Mouse (Mus musculus): ENCODE measurements around the gene Csrp3. TPM values are rescaled to one million over a fixed set of nuclear protein-coding genes. Genes with fewer than 3 reads are reported as not detected.

Gene Csrp3
- polyA plus RNA-seq, 1 experiment from 2014 or later, result not detected

- no peak for TF ChIP-seq CTCF (IDR thresholded peaks at IDR 0.05; ENCODE audit: low read depth)
- Histone ChIP-seq H3K27ac (no peak overlapping the region), H3K9ac (ENCODE audit: low read depth, low read length) (no peak overlapping the region), H3K4me1 (replicated peaks; ENCODE audit: insufficient read depth, low read length) (no peaks in the 10 kb centered on the region), H3K4me2 (ENCODE audit: low read length) (no peak overlapping the region), H3K4me3 (replicated peaks; ENCODE audit: low read depth, low read length) (no peak overlapping the region), H3K27me3 (ENCODE audit: insufficient read depth, low read length) (no peaks in the 10 kb centered on the region), H3K9me3 (replicated peaks; ENCODE audit: low read length) (no peaks in the 10 kb centered on the region), H3K36me3 (ENCODE audit: insufficient read depth, low read length) (peaks cover 54% of the 10 kb centered on the region)
- DNase-seq (ENCODE audit: low spot score) (no peak), ATAC-seq (replicated peaks; ENCODE audit: low FRiP score, low read depth) (no peak)
- WGBS, result 93% methylated on average over 11 of the region's 11 CpGs
Measured at GRCm38 (mm10) chr7:48871292-48871691, 23.5 kb upstream of the Csrp3 start.

- H3K9ac ChIP-seq (ENCODE audit: low read depth, low read length), result no peak overlapping the region
- H3K36me3 ChIP-seq (ENCODE audit: insufficient read depth, low read length), result peaks cover 54% of the 10 kb centered on the region
- no peaks in the 10 kb centered on the region for H3K4me1 ChIP-seq (replicated peaks; ENCODE audit: insufficient read depth, low read length)
- TF ChIP-seq CTCF (IDR thresholded peaks at IDR 0.05; ENCODE audit: low read depth), result no peak
- H3K9me3 ChIP-seq (replicated peaks; ENCODE audit: low read length), result no peaks in the 10 kb centered on the region
- no peak for ATAC-seq (replicated peaks; ENCODE audit: low FRiP score, low read depth)
- H3K27ac ChIP-seq, result no peak overlapping the region
- H3K27me3 ChIP-seq (ENCODE audit: insufficient read depth, low read length), result no peaks in the 10 kb centered on the region
- H3K4me2 ChIP-seq (ENCODE audit: low read length), result no peak overlapping the region
- 90% methylated on average over 21 of the region's 21 CpGs for WGBS
- H3K4me3 ChIP-seq (replicated peaks; ENCODE audit: low read depth, low read length), result no peak overlapping the region
- DNase-seq (ENCODE audit: low spot score), result no peak
Measured at GRCm38 (mm10) chr7:48870579-48871180, 22.8 kb upstream of the Csrp3 start.

GRCm38 (mm10) chr7:48870144-48870543, 22.3 kb upstream of the Csrp3 start:
- WGBS, result 58% methylated on average over 6 of the region's 6 CpGs
- Histone ChIP-seq H3K4me1 (replicated peaks; ENCODE audit: insufficient read depth, low read length) (no peaks in the 10 kb centered on the region), H3K4me3 (replicated peaks; ENCODE audit: low read depth, low read length) (no peak overlapping the region), H3K9ac (ENCODE audit: low read depth, low read length) (no peak overlapping the region), H3K27ac (no peak overlapping the region), H3K36me3 (ENCODE audit: insufficient read depth, low read length) (peaks cover 51% of the 10 kb centered on the region), H3K27me3 (ENCODE audit: insufficient read depth, low read length) (no peaks in the 10 kb centered on the region), H3K9me3 (replicated peaks; ENCODE audit: low read length) (no peaks in the 10 kb centered on the region), H3K4me2 (ENCODE audit: low read length) (no peak overlapping the region)
- ATAC-seq (replicated peaks; ENCODE audit: low FRiP score, low read depth) (no peak), DNase-seq (ENCODE audit: low spot score) (no peak)
- no peak for TF ChIP-seq CTCF (IDR thresholded peaks at IDR 0.05; ENCODE audit: low read depth)

GRCm38 (mm10) chr7:48867576-48867975, 19.7 kb upstream of the Csrp3 start:
- no peak overlapping the region for H3K4me2 ChIP-seq (ENCODE audit: low read length)
- 86% methylated on average over 18 of the region's 18 CpGs for WGBS
- no peak for ATAC-seq (replicated peaks; ENCODE audit: low FRiP score, low read depth)
- H3K4me3 ChIP-seq (replicated peaks; ENCODE audit: low read depth, low read length), result no peak overlapping the region
- H3K27me3 ChIP-seq (ENCODE audit: insufficient read depth, low read length), result no peaks in the 10 kb centered on the region
- H3K4me1 ChIP-seq (replicated peaks; ENCODE audit: insufficient read depth, low read length), result no peaks in the 10 kb centered on the region
- no peak overlapping the region for H3K27ac ChIP-seq
- no peaks in the 10 kb centered on the region for H3K9me3 ChIP-seq (replicated peaks; ENCODE audit: low read length)
- no peak for DNase-seq (ENCODE audit: low spot score)
- peaks cover 32% of the 10 kb centered on the region for H3K36me3 ChIP-seq (ENCODE audit: insufficient read depth, low read length)
- no peak for TF ChIP-seq CTCF (IDR thresholded peaks at IDR 0.05; ENCODE audit: low read depth)
- no peak overlapping the region for H3K9ac ChIP-seq (ENCODE audit: low read depth, low read length)

- TF ChIP-seq CTCF (IDR thresholded peaks at IDR 0.05; ENCODE audit: low read depth), result no peak
- DNase-seq (ENCODE audit: low spot score), result no peak
- Histone ChIP-seq H3K4me3 (replicated peaks; ENCODE audit: low read depth, low read length) (no peak overlapping the region), H3K27me3 (ENCODE audit: insufficient read depth, low read length) (no peaks in the 10 kb centered on the region), H3K27ac (no peak overlapping the region), H3K4me1 (replicated peaks; ENCODE audit: insufficient read depth, low read length) (no peaks in the 10 kb centered on the region), H3K4me2 (ENCODE audit: low read length) (no peak overlapping the region), H3K9ac (ENCODE audit: low read depth, low read length) (no peak overlapping the region), H3K9me3 (replicated peaks; ENCODE audit: low read length) (no peaks in the 10 kb centered on the region), H3K36me3 (ENCODE audit: insufficient read depth, low read length) (peaks cover 13% of the 10 kb centered on the region; the same call in 1 of the 2 replicates)
- ATAC-seq (replicated peaks; ENCODE audit: low FRiP score, low read depth), result no peak
- WGBS, result 68% methylated on average over 9 of the region's 9 CpGs
Measured at GRCm38 (mm10) chr7:48864671-48865458, 17.0 kb upstream of the Csrp3 start.

GRCm38 (mm10) chr7:48864199-48864598, 16.4 kb upstream of the Csrp3 start:
- no peak for TF ChIP-seq CTCF (IDR thresholded peaks at IDR 0.05; ENCODE audit: low read depth)
- Histone ChIP-seq H3K9me3 (replicated peaks; ENCODE audit: low read length) (no peaks in the 10 kb centered on the region), H3K4me3 (replicated peaks; ENCODE audit: low read depth, low read length) (no peak overlapping the region), H3K4me1 (replicated peaks; ENCODE audit: insufficient read depth, low read length) (no peaks in the 10 kb centered on the region), H3K36me3 (ENCODE audit: insufficient read depth, low read length) (peaks cover 13% of the 10 kb centered on the region; the same call in 1 of the 2 replicates), H3K9ac (ENCODE audit: low read depth, low read length) (no peak overlapping the region), H3K27ac (no peak overlapping the region), H3K27me3 (ENCODE audit: insufficient read depth, low read length) (no peaks in the 10 kb centered on the region), H3K4me2 (ENCODE audit: low read length) (no peak overlapping the region)
- no peak for DNase-seq (ENCODE audit: low spot score)
- no peak for ATAC-seq (replicated peaks; ENCODE audit: low FRiP score, low read depth)

All from kidney, postnatal 0 days (tissue).